Mouse (Mus musculus): Measurements from ENCODE around the gene Scgb3a1. TPM values are rescaled to one million over a fixed set of nuclear protein-coding genes. Genes with fewer than 3 reads are reported as not detected.

Gene Scgb3a1
- 0.86 TPM in 1 of 2 replicates, not detected in the other for total RNA-seq (2014; fragmentation: Nextera tagmentation)
- total RNA-seq (2017) = not detected in 2 replicates

GRCm38 (mm10) chr11:49663310-49663709, at the start of gene Scgb3a1:
TSS of gene Scgb3a1 (plus strand) at chr11:49663610.
- 0 out of 2 replicates have a peak, but pooled peaks have one; percentile 17 for ATAC-seq (replicated peaks; ENCODE audit: poor library complexity, severe bottlenecking)

GRCm38 (mm10) chr11:49615856-49616725, 47.3 kb upstream of the Scgb3a1 start:
- ATAC-seq (replicated peaks; ENCODE audit: poor library complexity, severe bottlenecking) = no peak

DNA sequence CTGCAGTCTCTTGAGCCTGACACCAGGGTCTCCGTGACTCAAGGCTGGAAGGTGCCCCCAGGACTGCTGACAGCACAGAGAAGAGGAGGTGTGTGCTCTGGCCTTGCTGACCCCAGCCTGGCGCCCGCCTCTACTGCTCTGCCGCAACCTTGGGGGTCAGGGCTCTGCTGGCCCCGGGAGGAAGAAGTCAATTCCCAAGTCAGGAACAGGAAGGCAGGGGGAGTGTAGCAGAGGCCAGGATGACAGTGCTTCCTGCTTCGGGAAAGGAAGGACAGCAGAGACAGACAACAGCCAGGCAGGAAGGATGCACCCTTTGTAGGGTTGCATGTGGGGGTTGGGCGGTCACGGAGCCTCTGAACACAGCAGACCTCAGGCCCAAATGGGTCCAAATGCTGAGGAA, 44.9 kb upstream of the Scgb3a1 start:
- no peak for ATAC-seq (replicated peaks; ENCODE audit: poor library complexity, severe bottlenecking)

GRCm38 (mm10) chr11:49621953-49622352, 41.5 kb upstream of the Scgb3a1 start:
- ATAC-seq (replicated peaks; ENCODE audit: poor library complexity, severe bottlenecking) = no peak

DNA sequence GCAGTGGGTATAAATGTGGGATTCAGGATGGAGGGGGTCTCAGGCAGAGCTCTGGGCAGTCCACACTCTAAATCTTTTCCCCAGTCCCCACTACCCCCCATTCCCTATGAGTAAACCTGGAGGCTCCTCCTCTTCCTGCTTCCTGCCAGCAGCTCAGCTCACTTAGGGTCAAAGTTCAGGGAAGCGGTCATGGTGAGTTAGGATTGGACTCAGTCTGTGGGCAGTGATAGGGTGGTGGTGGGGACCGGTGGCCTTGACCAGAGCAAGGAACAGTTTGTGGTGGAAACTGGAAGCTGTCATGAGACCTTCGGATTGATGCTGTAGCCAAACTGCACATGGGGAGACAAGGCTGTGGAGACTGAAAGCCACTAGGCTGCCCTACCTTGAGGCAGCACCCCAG, 39.3 kb upstream of the Scgb3a1 start:
- ATAC-seq (replicated peaks; ENCODE audit: poor library complexity, severe bottlenecking) = no peak

- ATAC-seq (replicated peaks; ENCODE audit: poor library complexity, severe bottlenecking) = no peak
These were observed 37.5 kb upstream of the Scgb3a1 start for GRCm38 (mm10) chr11:49625863-49626262.

DNA sequence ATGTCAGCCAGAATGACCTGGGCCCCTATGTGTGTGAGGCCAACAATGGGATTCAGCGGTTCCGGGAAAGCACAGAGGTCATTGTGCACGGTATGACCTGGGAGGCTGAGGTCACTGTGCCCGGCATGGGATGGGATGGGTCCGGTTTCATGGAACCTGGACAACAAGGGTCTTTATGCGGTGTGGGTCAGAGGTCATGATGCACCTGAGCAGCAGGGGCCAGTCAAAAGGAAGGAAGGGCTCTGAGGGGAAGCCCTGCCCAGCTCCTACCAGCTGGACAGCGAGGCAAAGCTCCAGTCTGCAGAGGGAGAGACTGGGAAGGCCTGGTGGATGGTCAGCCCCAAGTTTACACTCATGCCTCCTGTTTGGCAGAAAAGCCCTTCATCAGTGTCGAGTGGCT, 36.7 kb upstream of the Scgb3a1 start:
- no peak for ATAC-seq (replicated peaks; ENCODE audit: poor library complexity, severe bottlenecking)

GRCm38 (mm10) chr11:49631154-49631553, 32.3 kb upstream of the Scgb3a1 start:
- ATAC-seq (replicated peaks; ENCODE audit: poor library complexity, severe bottlenecking) = peak; percentile 24; the same call in 1 of the 2 replicates

- peak; percentile 49; the same call in 1 of the 2 replicates for ATAC-seq (replicated peaks; ENCODE audit: poor library complexity, severe bottlenecking)
These were observed 31.2 kb upstream of the Scgb3a1 start for GRCm38 (mm10) chr11:49632256-49632655.

DNA sequence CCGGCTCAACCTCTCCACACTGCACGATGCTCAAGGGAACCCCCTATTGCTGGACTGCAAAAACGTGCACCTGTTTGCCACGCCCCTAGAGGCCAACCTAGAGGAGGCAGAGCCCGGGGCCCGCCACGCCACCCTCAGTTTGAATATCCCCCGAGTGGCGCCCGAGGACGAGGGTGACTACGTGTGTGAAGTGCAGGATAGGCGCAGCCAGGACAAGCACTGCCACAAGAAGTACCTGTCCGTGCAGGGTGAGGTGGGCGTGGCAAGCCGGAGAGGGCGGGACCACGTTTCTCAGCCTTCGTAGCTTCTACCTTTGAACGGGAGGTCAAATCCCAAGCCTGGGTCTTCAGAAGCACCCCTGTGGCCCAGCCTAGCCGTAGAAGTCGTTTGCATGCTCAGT, 29.3 kb upstream of the Scgb3a1 start:
- ATAC-seq (replicated peaks; ENCODE audit: poor library complexity, severe bottlenecking) = no peak

DNA sequence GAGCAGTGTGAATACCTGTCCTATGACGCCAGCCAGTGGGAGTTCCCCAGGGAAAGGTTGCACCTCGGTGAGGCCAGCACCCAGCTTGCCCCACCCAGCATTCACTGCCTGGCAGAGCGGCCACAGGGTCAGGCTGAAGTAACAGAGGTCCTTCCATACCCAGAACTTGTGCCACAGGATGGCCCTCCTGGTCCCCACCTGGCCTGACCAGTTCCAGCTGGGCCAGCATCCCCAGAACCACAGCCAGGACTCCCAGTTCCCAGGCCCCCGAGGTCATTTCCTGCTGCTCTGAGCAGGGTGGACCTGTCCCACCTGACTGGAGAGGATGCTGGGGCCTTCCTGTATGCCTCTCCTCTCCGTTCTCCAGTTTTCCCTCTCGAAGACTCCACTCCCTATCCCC, 27.7 kb upstream of the Scgb3a1 start:
- no peak for ATAC-seq (replicated peaks; ENCODE audit: poor library complexity, severe bottlenecking)

- peak; percentile 16; the same call in 1 of the 2 replicates for ATAC-seq (replicated peaks; ENCODE audit: poor library complexity, severe bottlenecking)
These were observed 27.0 kb upstream of the Scgb3a1 start for GRCm38 (mm10) chr11:49636449-49636848.

DNA sequence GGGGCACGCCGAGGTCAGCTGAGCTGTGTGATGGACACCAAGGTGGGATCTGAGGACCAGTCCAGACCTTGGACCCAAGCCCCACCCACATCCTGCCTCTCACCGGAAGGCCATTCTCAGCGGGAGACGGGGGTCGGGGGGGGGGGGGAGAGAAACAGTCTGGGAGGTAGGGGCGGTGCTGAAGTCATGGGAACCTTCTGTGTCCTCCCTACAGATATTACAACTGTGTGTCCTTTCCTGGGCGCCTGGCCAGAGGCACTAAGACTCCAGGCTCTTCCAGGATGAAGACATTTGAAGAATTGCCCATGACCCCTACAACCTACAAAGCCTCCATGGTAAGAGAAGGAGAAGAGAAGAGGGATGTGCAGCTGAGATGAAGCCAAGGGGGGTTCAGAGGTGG, 17.7 kb upstream of the Scgb3a1 start:
- no peak for ATAC-seq (replicated peaks; ENCODE audit: poor library complexity, severe bottlenecking)

DNA sequence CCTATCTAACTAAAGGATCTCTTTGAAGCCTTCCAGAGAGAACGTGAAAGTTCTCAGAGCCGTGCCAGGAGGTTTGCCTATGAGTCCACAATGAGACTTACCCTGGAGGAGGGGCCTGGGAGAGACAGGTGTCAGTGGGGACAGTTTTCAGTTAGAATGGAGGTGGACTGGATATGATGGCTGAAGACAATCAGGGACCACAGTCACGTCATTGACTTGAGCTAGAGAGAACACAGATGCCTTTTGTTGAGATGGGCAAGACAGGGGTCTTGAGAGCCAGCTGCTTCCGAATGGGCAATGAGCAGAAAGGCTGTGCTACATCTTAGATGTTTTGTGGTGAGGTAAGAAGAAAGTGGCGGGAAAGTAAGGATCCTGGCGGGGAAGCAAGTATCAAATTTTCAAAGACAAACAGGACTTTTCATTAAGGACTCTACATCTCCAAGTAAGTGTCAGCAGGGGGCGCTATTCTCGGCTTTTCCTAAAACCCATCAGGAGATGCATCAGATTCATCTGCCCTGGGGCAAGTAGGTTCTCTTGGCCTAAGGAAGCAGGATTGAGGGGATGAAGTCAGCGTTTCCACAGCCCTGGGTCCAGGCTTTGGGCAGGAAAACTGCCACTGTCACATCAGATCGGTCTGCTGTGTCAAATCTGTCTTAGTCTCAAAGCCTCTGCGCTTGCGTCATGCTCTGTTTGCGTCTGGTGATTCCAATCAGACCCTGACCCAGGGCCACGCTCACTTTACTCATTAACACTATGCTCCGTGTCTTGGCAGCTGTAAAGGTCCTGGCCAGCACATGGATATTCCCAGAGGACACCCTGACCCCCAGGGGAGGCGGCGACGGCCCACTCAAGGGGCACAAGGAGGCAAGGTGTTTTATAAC, 13.1 kb upstream of the Scgb3a1 start:
- ATAC-seq (replicated peaks; ENCODE audit: poor library complexity, severe bottlenecking) = no peak

GRCm38 (mm10) chr11:49650994-49651761, 12.2 kb upstream of the Scgb3a1 start:
- no peak for ATAC-seq (replicated peaks; ENCODE audit: poor library complexity, severe bottlenecking)

GRCm38 (mm10) chr11:49651762-49652322, 11.6 kb upstream of the Scgb3a1 start:
- no peak for ATAC-seq (replicated peaks; ENCODE audit: poor library complexity, severe bottlenecking)

DNA sequence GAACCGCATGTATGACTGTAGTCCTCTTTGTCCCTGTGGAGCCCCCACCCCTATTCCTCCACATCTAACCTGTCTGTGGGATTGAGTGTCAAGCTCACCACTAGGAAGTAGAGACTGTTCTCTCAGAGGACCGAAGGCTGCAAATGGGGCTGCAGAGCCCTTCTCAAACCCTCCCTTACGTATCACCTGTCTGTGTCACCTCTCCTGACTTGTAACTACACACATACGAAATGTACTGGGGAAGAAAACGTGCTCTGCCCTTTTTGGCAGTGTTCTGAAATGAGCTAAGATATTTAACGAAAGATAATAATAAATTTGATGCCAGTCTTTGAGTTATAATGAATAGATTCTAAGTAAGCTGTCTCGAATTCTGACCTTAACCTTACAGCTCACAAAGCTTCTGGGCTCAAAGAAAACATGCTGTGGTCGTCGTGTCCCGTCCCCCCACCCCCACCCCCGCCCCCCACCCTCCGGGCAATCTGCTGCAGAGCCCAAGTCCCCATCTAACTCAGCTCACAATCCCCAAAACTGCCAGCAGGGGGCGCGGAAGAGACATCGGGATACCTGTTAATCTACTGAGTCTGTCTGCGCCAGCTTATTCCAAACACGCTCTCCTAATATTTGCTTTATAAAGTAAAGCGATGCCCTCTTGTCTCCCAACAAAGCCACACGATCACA, 10.9 kb upstream of the Scgb3a1 start:
- peak; percentile 73 for ATAC-seq (replicated peaks; ENCODE audit: poor library complexity, severe bottlenecking)

DNA sequence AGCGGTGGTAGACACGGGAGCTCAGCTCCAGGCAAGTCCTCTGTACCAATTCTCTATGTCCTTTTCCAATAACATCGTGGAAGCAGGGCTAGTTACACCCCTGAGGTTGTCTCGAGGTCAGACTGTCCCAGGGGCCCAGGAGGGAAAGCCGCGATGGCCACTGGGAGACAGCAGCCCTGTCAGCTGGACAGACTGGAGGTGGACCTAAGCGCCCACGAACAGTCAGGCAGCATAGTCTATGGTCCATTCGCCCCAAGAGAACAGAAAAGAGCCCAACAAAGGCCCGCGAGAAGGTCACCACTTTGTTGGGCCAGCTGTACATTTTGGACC, 10.4 kb upstream of the Scgb3a1 start:
- ATAC-seq (replicated peaks; ENCODE audit: poor library complexity, severe bottlenecking) = peak; percentile 34; the same call in 1 of the 2 replicates

DNA sequence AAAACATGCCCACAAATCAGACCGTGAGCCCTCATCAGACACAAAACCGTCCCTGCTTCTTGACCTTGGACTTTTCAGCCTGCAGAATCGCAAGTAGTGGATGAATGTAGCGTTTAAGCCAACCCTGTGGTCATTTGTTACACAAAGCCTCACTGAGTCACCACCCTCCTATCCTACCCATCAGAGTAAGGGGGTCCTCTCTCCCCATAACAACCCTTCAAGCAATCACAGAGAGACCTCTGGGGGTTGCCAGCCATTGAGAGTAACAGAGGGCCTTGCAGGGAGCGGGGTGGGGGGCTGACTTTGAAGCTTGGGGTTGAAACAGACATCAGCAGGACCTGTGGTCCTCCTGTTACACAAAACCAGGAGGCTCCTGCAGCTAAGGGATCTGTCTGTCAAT, 8.8 kb upstream of the Scgb3a1 start:
- no peak for ATAC-seq (replicated peaks; ENCODE audit: poor library complexity, severe bottlenecking)

All from granulocyte monocyte progenitor cell, adult 5-6 weeks (primary cell).